Mouse (Mus musculus): ENCODE measurements around the gene Ptprd.
"Not testable (repeated sequence)": the region's sequence is repeated elsewhere in the genome, so short reads cannot be mapped to it uniquely, and the experiment has no call there.

DNA sequence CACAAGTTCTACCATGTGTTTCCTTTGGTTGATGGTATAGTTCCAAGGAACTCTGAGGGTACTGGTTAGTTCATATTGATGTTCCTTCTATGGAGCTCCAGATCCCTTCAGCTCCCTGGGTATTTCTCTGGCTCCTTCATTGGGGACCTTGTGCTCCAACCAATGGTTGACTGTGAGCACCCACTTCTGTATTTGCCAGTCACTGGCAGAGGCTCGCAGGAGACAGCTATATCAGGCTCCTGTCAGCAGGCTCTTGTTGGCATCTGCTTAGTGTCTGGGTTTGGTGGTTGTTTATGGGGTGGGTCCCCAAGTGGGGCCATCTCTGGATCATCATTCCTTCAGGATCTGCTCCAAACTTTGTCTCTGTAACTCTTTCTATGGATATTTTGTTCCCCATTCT is 414.4 kb downstream of the Ptprd start:
- TF ChIP-seq CHD2 (IDR thresholded peaks at IDR 0.05; ENCODE audit: low read depth, low read length); ZC3H11A (IDR thresholded peaks at IDR 0.05; ENCODE audit: borderline replicate concordance, low read depth, low read length): not testable (repeated sequence)
